24 mouse cellular contexts compared by ENCODE assay signal in the genomic region with DNA sequence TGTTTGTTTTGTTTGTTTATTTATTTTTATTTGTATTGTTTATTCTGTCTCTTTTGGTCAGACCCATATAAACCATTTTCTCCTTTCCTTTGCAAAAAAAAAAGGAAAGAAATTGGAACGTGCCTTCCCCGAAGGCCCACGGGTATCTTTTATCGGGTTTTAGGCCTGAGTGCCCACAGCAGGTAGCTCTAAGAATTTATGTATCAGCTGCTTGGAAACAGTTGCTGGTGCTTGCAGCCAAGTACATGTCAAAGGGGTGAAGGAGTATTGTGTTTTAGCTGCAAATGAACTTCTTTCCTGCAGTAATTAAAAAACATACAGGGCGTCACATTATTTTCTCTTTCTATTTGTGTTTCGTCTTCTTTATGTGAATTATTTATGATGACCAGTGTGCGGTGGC.
DNase-seq lines count a peak whose midpoint lies in the region; ATAC-seq and TF ChIP-seq lines count a peak whose summit lies in the region.
"Had no signal": no experiment of that assay in that cellular context is flagged by ENCODE, and none has a peak within 500 bp of the region (broad histone marks: within the 10 kb centered on the region; RNA-seq: fewer than 3 reads in every experiment).

No protein-coding gene starts in this region.

- no peak overlapping the region for H3K4me3 ChIP-seq in hindbrain, postnatal 0 days (ENCODE audit: low read length)
- no peak overlapping the region for H3K4me3 ChIP-seq in hindbrain, embryonic 11.5 days (ENCODE audit: low read depth, low read length)
- no peak overlapping the region for H3K4me3 ChIP-seq in neural tube, embryonic 15.5 days (replicated peaks)
- no peak overlapping the region for H3K4me3 ChIP-seq in gastrocnemius, adult 2 months
- H3K4me3 ChIP-seq: erythroblast, embryonic 14.5 days; hindbrain, embryonic 10.5 days; intestine, embryonic 15.5 days; liver, embryonic 12.5 days; megakaryocyte, embryonic 14.5 days; neural tube, embryonic 12.5 days had no signal

- ATAC-seq in hindbrain, postnatal 0 days = no peak
- ATAC-seq in hindbrain, embryonic 11.5 days (ENCODE audit: low FRiP score) = no peak
- no peak for ATAC-seq in neural tube, embryonic 15.5 days (ENCODE audit: low FRiP score)
- ATAC-seq: forebrain, embryonic 16.5 days; hindbrain, embryonic 16.5 days; intestine, embryonic 15.5 days; liver, embryonic 12.5 days; liver, postnatal 0 days had no signal

- H3K36me3 ChIP-seq in hindbrain, postnatal 0 days (ENCODE audit: insufficient read depth, low read length) = no peaks in the 10 kb centered on the region
- no peaks in the 10 kb centered on the region for H3K36me3 ChIP-seq in hindbrain, embryonic 11.5 days (ENCODE audit: control insufficient read depth, insufficient read depth, low read length)
- no peaks in the 10 kb centered on the region for H3K36me3 ChIP-seq in neural tube, embryonic 15.5 days
- H3K36me3 ChIP-seq: hindbrain, embryonic 10.5 days; intestine, embryonic 15.5 days; liver, embryonic 12.5 days; neural tube, embryonic 12.5 days had no signal

- no peak for TF ChIP-seq CTCF in hindbrain, postnatal 0 days (IDR thresholded peaks at IDR 0.05; ENCODE audit: low read depth)
- TF ChIP-seq CTCF in gastrocnemius, adult 2 months (IDR thresholded peaks at IDR 0.05) = no peak

- H3K4me1 ChIP-seq in hindbrain, postnatal 0 days (ENCODE audit: insufficient read depth, low read length) = 0 out of 2 replicates have a peak, but pooled peaks cover 2% of the 10 kb centered on the region
- H3K4me1 ChIP-seq in hindbrain, embryonic 11.5 days (replicated peaks; ENCODE audit: control insufficient read depth, insufficient read depth, low read length) = no peaks in the 10 kb centered on the region
- peaks cover 4% of the 10 kb centered on the region; the same call in 1 of the 2 replicates for H3K4me1 ChIP-seq in neural tube, embryonic 15.5 days
- H3K4me1 ChIP-seq: hindbrain, embryonic 10.5 days; intestine, embryonic 15.5 days; liver, embryonic 12.5 days; megakaryocyte, embryonic 14.5 days; neural tube, embryonic 12.5 days had no signal

- DNase-seq in hindbrain, postnatal 0 days (ENCODE audit: low spot score) = peak; percentile 48
- no peak for DNase-seq in hindbrain, embryonic 11.5 days (ENCODE audit: low spot score)
- no peak for DNase-seq in neural tube, embryonic 10.5 days (ENCODE audit: extremely low spot score, low spot score)
- peak; percentile 40 for DNase-seq in cerebellum, adult 9-10 months
- DNase-seq in cerebellum, postnatal 36 days = peak; percentile 34 to 48
- no peak for DNase-seq in embryo, embryonic 10.5 days (ENCODE audit: low spot score)
- no peak for DNase-seq in gastrocnemius, adult 2 months
- DNase-seq: adrenal gland, postnatal 36 days; gastrocnemius, postnatal 10 days; heart, postnatal 14 days; kidney, adult 2 months; layer of hippocampus, adult 9-11 months; lung, postnatal 36 days; midbrain, embryonic 14.5 days had no signal

- H3K4me2 ChIP-seq in hindbrain, postnatal 0 days (ENCODE audit: low read depth, low read length) = no peak overlapping the region
- H3K4me2 ChIP-seq in hindbrain, embryonic 11.5 days (replicated peaks; ENCODE audit: low read depth, low read length) = no peak overlapping the region
- H3K4me2 ChIP-seq in neural tube, embryonic 15.5 days = no peak overlapping the region
- H3K4me2 ChIP-seq: intestine, embryonic 15.5 days; liver, embryonic 12.5 days; neural tube, embryonic 12.5 days had no signal

- intact Hi-C loops in gastrocnemius, adult 2 months (cut with DNase I) = no loop called here

- no peaks in the 10 kb centered on the region for H3K9me3 ChIP-seq in hindbrain, postnatal 0 days (ENCODE audit: low read length)
- H3K9me3 ChIP-seq in hindbrain, embryonic 11.5 days (ENCODE audit: control insufficient read depth, low read length) = no peaks in the 10 kb centered on the region
- no peaks in the 10 kb centered on the region for H3K9me3 ChIP-seq in neural tube, embryonic 15.5 days (replicated peaks)
- H3K9me3 ChIP-seq: hindbrain, embryonic 10.5 days; intestine, embryonic 15.5 days; liver, embryonic 12.5 days; megakaryocyte, embryonic 14.5 days; neural tube, embryonic 12.5 days had no signal

- no peak overlapping the region for H3K27ac ChIP-seq in hindbrain, postnatal 0 days
- no peak overlapping the region for H3K27ac ChIP-seq in hindbrain, embryonic 11.5 days (ENCODE audit: low read depth, low read length)
- peak overlapping the region; percentile 51; the same call in 1 of the 2 replicates for H3K27ac ChIP-seq in neural tube, embryonic 15.5 days (replicated peaks)
- no peak overlapping the region for H3K27ac ChIP-seq in gastrocnemius, adult 2 months
- H3K27ac ChIP-seq: hindbrain, embryonic 10.5 days; intestine, embryonic 15.5 days; liver, embryonic 12.5 days; neural tube, embryonic 12.5 days had no signal

- 38% methylated on average over 7 of the region's 7 CpGs for WGBS in hindbrain, postnatal 0 days
- WGBS in hindbrain, embryonic 11.5 days = 90% methylated on average over 7 of the region's 7 CpGs
- 36% methylated on average over 7 of the region's 7 CpGs for WGBS in neural tube, embryonic 15.5 days

- no peak overlapping the region for H3K9ac ChIP-seq in hindbrain, postnatal 0 days (replicated peaks; ENCODE audit: low read length)
- no peak overlapping the region for H3K9ac ChIP-seq in hindbrain, embryonic 11.5 days (ENCODE audit: low read depth, low read length)
- no peak overlapping the region; the same call in 1 of the 2 replicates for H3K9ac ChIP-seq in neural tube, embryonic 15.5 days (replicated peaks)
- H3K9ac ChIP-seq: intestine, embryonic 15.5 days; liver, embryonic 12.5 days; liver, postnatal 0 days; neural tube, embryonic 12.5 days had no signal

- no peaks in the 10 kb centered on the region for H3K27me3 ChIP-seq in hindbrain, postnatal 0 days (ENCODE audit: insufficient read depth, low read length)
- no peaks in the 10 kb centered on the region for H3K27me3 ChIP-seq in hindbrain, embryonic 11.5 days (ENCODE audit: control insufficient read depth, insufficient read depth, low read length)
- no peaks in the 10 kb centered on the region for H3K27me3 ChIP-seq in neural tube, embryonic 15.5 days (replicated peaks)
- H3K27me3 ChIP-seq: intestine, embryonic 15.5 days; liver, embryonic 12.5 days; neural tube, embryonic 12.5 days had no signal

Comparison
In these comparisons a context has a peak if more than half of its experiments do, and no peak if none do; other contexts are left out.
1. DNase-seq: peak in hindbrain, postnatal 0 days (single experiment), cerebellum, adult 9-10 months (single experiment) and cerebellum, postnatal 36 days (2 of 2); none in hindbrain, embryonic 11.5 days (single experiment), neural tube, embryonic 10.5 days (single experiment), embryo, embryonic 10.5 days (single experiment) and gastrocnemius, adult 2 months (single experiment).